Mouse (Mus musculus) neural tube, embryonic 13.5 days (tissue): ENCODE measurements at regions not wholly inside any gene's neighbourhood (a gene's known extent, or its start where the extent isn't known, plus 50 kb on each side); places are given as distances from the start of the nearest gene placed in this dataset.

Experiments
- ATAC-seq: fragments of 200-750 bp; cut with Nextera tagmentation; 2 replicates; pipeline ENCODE4 v1.8.0; 2017; ENCODE audit warnings: low read depth, mild to moderate bottlenecking, moderate TSS enrichment, moderate library complexity
- H3K27ac ChIP-seq: fragments of 300-500 bp; sonication (generic); replicated peaks from 2 replicates; pipeline ENCODE4 v1.5.1; 2015; ENCODE audit warnings: moderate library complexity, mild to moderate bottlenecking, inconsistent platforms
- H3K27me3 ChIP-seq: fragments of 300-500 bp; sonication (generic); 2 replicates; pipeline ENCODE4 v1.6.1; 2015; ENCODE audit warnings: mild to moderate bottlenecking, inconsistent platforms
- H3K36me3 ChIP-seq: fragments of 300-500 bp; sonication (generic); 2 replicates; pipeline ENCODE4 v1.6.1; 2015; ENCODE audit warnings: mild to moderate bottlenecking, inconsistent platforms
- H3K4me1 ChIP-seq: fragments of 300-500 bp; sonication (generic); replicated peaks from 2 replicates; pipeline ENCODE4 v1.6.1; 2015; ENCODE audit warnings: inconsistent platforms
- H3K4me2 ChIP-seq: fragments of 300-500 bp; sonication (generic); 2 replicates; pipeline ENCODE4 v1.6.1; 2015; ENCODE audit warnings: inconsistent platforms, mild to moderate bottlenecking, moderate library complexity
- H3K4me3 ChIP-seq: fragments of 300-500 bp; sonication (generic); 2 replicates; pipeline ENCODE4 v1.5.1; 2015; ENCODE audit warnings: mild to moderate bottlenecking, inconsistent platforms
- H3K9ac ChIP-seq: fragments of 300-500 bp; sonication (generic); 2 replicates; pipeline ENCODE4 v1.6.1; 2015; ENCODE audit warnings: moderate library complexity, mild to moderate bottlenecking, inconsistent platforms
- H3K9me3 ChIP-seq: fragments of 300-500 bp; sonication (generic); 2 replicates; pipeline ENCODE4 v1.6.1; 2016; ENCODE audit warnings: inconsistent platforms
- WGBS: fragments of 180-500 bp; shearing (Covaris S2); methylation state at CpG from one replicate; pipeline ENCODE4 v1.1.7; 2015; 5-methylcytosine and 5-hydroxymethylcytosine counted together

DNA sequence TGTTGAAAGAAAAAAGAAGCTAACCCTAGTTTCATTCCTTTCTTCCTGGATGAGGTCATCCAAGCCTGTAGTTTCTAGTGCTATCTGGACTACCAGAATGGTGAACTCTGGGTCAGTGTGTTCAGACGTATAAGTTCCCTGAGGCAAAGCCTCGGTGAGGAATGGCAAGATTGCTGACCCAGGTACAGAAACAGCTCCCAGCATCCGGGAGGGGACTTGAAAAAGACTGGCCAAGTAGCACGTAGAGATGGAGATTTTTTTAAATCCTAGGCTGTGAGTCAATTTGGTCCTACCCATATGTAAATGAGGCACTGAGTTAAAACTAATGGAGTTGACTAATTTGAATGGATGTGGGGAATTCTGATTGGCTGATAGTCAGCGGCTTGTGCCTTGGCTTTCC is 55.0 kb upstream of the Gm11084 start:
- WGBS: 27% methylated on average over 5 of the region's 5 CpGs
- no peaks in the 10 kb centered on the region for H3K36me3 ChIP-seq
- ATAC-seq: no peak

DNA sequence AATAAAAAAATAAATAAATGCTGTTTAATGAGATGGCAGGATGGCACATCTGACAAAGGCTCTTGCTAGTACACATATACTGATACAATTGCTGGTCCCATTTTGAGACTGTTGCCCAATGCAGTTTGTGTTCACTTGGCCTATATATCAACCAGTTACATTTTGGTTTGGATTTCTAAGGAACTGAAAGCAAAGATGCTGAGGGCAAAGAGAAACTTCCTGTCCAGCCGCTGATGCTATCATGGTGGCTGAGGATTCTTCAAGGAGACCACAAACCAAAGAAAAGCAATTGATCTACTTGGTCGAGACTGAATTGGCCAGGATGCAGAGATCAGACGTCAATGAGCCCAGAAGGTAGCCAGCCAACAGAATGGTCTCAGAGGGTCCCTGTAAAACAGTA is 53.5 kb upstream of the Gm11084 start:
- Histone ChIP-seq H3K9me3 (no peaks in the 10 kb centered on the region), H3K36me3 (no peaks in the 10 kb centered on the region), H3K4me1 (peaks cover 7% of the 10 kb centered on the region), H3K27ac (no peak overlapping the region), H3K27me3 (no peaks in the 10 kb centered on the region), H3K9ac (no peak overlapping the region), H3K4me2 (no peak overlapping the region), H3K4me3 (no peak overlapping the region)
- no peak for ATAC-seq
- 78% methylated on average over 3 of the region's 3 CpGs for WGBS

More for the DNA sequence above, 55.0 kb upstream of the Gm11084 start:
- no peak overlapping the region for H3K9ac ChIP-seq
- H3K9me3 ChIP-seq: no peaks in the 10 kb centered on the region
- peaks cover 7% of the 10 kb centered on the region for H3K4me1 ChIP-seq
- no peak overlapping the region for H3K4me2 ChIP-seq
- no peak overlapping the region for H3K4me3 ChIP-seq
- H3K27me3 ChIP-seq: no peaks in the 10 kb centered on the region
- H3K27ac ChIP-seq: no peak overlapping the region

DNA sequence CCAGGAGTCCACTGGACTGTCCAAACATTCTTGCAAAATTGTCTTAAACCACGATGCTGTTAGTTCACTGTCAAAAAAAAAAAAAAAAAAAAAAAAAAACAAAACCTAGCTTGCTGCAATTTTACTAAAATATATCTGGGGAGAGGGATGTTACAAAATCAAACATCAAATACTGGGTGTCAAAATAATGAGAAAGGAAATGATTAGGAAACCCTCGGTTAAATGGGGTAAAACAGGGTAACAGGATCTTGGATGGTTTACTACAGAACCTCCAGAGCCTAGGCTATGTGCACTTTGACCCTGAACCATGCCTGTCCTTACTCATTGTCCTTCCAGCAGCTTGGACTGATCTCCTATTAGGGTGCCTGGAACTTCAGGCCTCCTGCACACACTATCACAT is 52.8 kb upstream of the Gm11084 start:
- H3K9me3 ChIP-seq: no peaks in the 10 kb centered on the region
- WGBS: 76% methylated on average over 2 of the region's 2 CpGs
- no peak overlapping the region for H3K27ac ChIP-seq

DNA sequence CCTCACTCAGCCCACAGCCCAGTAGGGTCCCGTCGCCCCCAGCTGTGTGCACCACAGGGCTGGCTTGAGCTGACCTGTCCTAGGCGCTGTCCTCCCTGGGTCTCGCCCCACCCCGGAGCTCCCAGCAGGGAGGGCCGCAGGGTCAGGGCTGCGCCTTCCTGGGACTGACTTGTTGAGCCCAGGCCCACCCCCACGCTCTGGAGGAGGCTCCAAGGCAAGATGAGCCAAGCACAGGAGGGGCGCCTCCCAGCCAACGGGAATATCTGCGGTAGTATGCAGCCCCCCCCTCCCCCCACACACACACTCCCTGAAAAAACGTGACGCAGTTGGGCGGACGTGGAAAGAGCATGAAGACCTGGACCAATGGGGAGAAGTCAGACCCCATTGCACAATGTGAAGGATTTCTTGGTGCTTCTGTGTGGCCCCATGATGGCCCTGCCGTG is 51.8 kb upstream of the Gm11084 start:
- no peak overlapping the region for H3K27ac ChIP-seq
- H3K36me3 ChIP-seq: no peaks in the 10 kb centered on the region
- H3K4me2 ChIP-seq: peak overlapping the region; percentile 48
- H3K9me3 ChIP-seq: no peaks in the 10 kb centered on the region
- 21% methylated on average over 16 of the region's 16 CpGs for WGBS
- peak; percentile 40 for ATAC-seq
- 0 out of 2 replicates have a peak overlapping the region, but pooled peaks have one; percentile 32 for H3K9ac ChIP-seq
- H3K27me3 ChIP-seq: no peaks in the 10 kb centered on the region
- H3K4me3 ChIP-seq: peak overlapping the region; percentile 8; the same call in 1 of the 2 replicates
- H3K4me1 ChIP-seq: peaks cover 7% of the 10 kb centered on the region

More for the DNA sequence above, 52.8 kb upstream of the Gm11084 start:
- H3K4me3 ChIP-seq: no peak overlapping the region
- H3K36me3 ChIP-seq: no peaks in the 10 kb centered on the region
- no peak overlapping the region for H3K9ac ChIP-seq
- no peak overlapping the region for H3K4me2 ChIP-seq
- H3K27me3 ChIP-seq: no peaks in the 10 kb centered on the region
- peaks cover 7% of the 10 kb centered on the region for H3K4me1 ChIP-seq
- ATAC-seq: no peak

DNA sequence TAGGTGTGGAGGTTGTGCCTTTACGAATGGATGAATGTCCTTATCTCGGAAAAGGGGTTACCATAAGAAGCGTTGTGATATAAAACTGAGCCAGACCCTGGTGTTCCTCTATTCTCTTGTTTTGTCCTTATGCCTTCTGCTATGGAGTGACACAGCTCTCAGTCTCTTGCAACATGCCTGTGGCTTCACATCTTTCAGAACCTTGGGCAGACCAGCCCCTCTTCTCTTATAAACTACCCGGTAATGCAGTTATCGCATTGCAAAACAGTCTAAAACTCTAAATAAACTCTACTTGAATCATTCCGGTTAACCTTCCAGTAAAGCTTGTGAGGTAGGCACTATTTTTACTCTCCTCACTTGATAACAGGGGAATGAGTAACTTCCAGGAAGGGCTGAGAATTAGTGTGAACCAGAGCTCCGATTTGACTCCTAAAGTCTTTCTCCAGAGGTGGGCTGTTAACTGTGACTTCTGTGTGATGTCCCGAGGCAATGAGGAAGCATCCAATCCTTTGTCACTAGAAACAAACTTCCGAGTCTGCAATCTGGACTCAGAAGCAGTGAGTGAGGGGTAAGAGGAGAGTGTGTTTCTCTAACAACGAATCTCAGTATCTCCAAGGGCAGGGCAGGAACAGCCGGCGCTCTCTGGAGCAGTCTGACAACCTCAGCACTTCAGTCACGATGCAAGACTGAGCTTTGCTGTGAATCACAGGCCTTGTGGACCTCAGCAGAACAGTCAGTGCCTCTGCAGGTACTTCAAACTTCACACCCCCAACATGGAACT is 50.9 kb upstream of the Gm11084 start:
- H3K9ac ChIP-seq: no peak overlapping the region
- 62% methylated on average over 13 of the region's 13 CpGs for WGBS
- no peak overlapping the region for H3K4me3 ChIP-seq
- no peak overlapping the region for H3K4me2 ChIP-seq
- no peak for ATAC-seq
- H3K9me3 ChIP-seq: no peaks in the 10 kb centered on the region
- H3K36me3 ChIP-seq: no peaks in the 10 kb centered on the region
- H3K27ac ChIP-seq: no peak overlapping the region
- peaks cover 7% of the 10 kb centered on the region for H3K4me1 ChIP-seq
- H3K27me3 ChIP-seq: no peaks in the 10 kb centered on the region
